11 mouse cellular contexts compared by ENCODE assay signal in genomic region chr4:13093234-13093899, GRCm38 (mm10).
DNase-seq lines count a peak whose midpoint lies in the region; ATAC-seq and TF ChIP-seq lines count a peak whose summit lies in the region.
"Had no signal": no experiment of that assay in that cellular context is flagged by ENCODE, and none has a peak within 500 bp of the region (broad histone marks: within the 10 kb centered on the region; RNA-seq: fewer than 3 reads in every experiment).

No protein-coding gene starts in this region.

- DNase-seq in hindbrain, embryonic 10.5 days (ENCODE audit: low spot score) = peak; percentile 66
- no peak for DNase-seq in hindbrain, postnatal 0 days (ENCODE audit: low spot score)
- peak; percentile 7 for DNase-seq in ZHBTc4 (ENCODE audit: low read depth, low spot score)
- DNase-seq in embryonic facial prominence, embryonic 14.5 days (ENCODE audit: low spot score) = peak; percentile 85
- peak; percentile 78 for DNase-seq in mesoderm, embryonic 11.5 days (ENCODE audit: low read depth, low spot score)
- DNase-seq in left cerebral cortex, postnatal 10 days (ENCODE audit: extremely low spot score in 1 of 2, low spot score in 2 of 2) = no peak
- no peak for DNase-seq in kidney, adult 8-10 months
- DNase-seq in spleen, adult 12 weeks (ENCODE audit: low spot score) = no peak
- DNase-seq: cerebellum, postnatal 25 days; kidney, postnatal 4 days had no signal

- H3K27ac ChIP-seq in hindbrain, embryonic 10.5 days = no peak overlapping the region
- no peak overlapping the region for H3K27ac ChIP-seq in hindbrain, postnatal 0 days
- peak overlapping the region; percentile 58 for H3K27ac ChIP-seq in embryonic facial prominence, embryonic 14.5 days (replicated peaks; ENCODE audit: low read depth, low read length)
- H3K27ac ChIP-seq: liver, embryonic 14.5 days had no signal

- no peak for TF ChIP-seq CTCF in hindbrain, postnatal 0 days (IDR thresholded peaks at IDR 0.05; ENCODE audit: low read depth)

- intact Hi-C loops in left cerebral cortex, postnatal 10 days (cut with DNase I) = no loop called here

- WGBS in hindbrain, embryonic 10.5 days = 55% methylated on average over 8 of the region's 8 CpGs
- 54% methylated on average over 8 of the region's 8 CpGs for WGBS in hindbrain, postnatal 0 days
- 21% methylated on average over 8 of the region's 8 CpGs for WGBS in embryonic facial prominence, embryonic 14.5 days

- H3K27me3 ChIP-seq in hindbrain, embryonic 10.5 days (ENCODE audit: insufficient read depth, poor library complexity, severe bottlenecking) = no peaks in the 10 kb centered on the region
- no peaks in the 10 kb centered on the region for H3K27me3 ChIP-seq in hindbrain, postnatal 0 days (ENCODE audit: insufficient read depth, low read length)
- H3K27me3 ChIP-seq in embryonic facial prominence, embryonic 14.5 days (replicated peaks; ENCODE audit: control insufficient read depth, insufficient read depth, low read length) = no peaks in the 10 kb centered on the region

- H3K9me3 ChIP-seq in hindbrain, embryonic 10.5 days = no peaks in the 10 kb centered on the region
- no peaks in the 10 kb centered on the region for H3K9me3 ChIP-seq in hindbrain, postnatal 0 days (ENCODE audit: low read length)
- no peaks in the 10 kb centered on the region for H3K9me3 ChIP-seq in embryonic facial prominence, embryonic 14.5 days (ENCODE audit: control insufficient read depth, low read length)

- H3K4me3 ChIP-seq in hindbrain, embryonic 10.5 days = no peak overlapping the region
- no peak overlapping the region for H3K4me3 ChIP-seq in hindbrain, postnatal 0 days (ENCODE audit: low read length)
- H3K4me3 ChIP-seq in embryonic facial prominence, embryonic 14.5 days (ENCODE audit: low read depth, low read length) = no peak overlapping the region

- H3K36me3 ChIP-seq in hindbrain, embryonic 10.5 days = no peaks in the 10 kb centered on the region
- no peaks in the 10 kb centered on the region for H3K36me3 ChIP-seq in hindbrain, postnatal 0 days (ENCODE audit: insufficient read depth, low read length)
- no peaks in the 10 kb centered on the region for H3K36me3 ChIP-seq in embryonic facial prominence, embryonic 14.5 days (ENCODE audit: control insufficient read depth, insufficient read depth, low read length)

- H3K4me1 ChIP-seq in hindbrain, embryonic 10.5 days (replicated peaks) = peaks cover 13% of the 10 kb centered on the region; the same call in 1 of the 2 replicates
- H3K4me1 ChIP-seq in hindbrain, postnatal 0 days (ENCODE audit: insufficient read depth, low read length) = no peaks in the 10 kb centered on the region
- H3K4me1 ChIP-seq in embryonic facial prominence, embryonic 14.5 days (ENCODE audit: control insufficient read depth, insufficient read depth, low read length) = peaks cover 15% of the 10 kb centered on the region

- H3K4me2 ChIP-seq in hindbrain, postnatal 0 days (ENCODE audit: low read depth, low read length) = no peak overlapping the region
- H3K4me2 ChIP-seq in embryonic facial prominence, embryonic 14.5 days (ENCODE audit: low read depth, low read length) = peak overlapping the region; percentile 40

- H3K9ac ChIP-seq in hindbrain, postnatal 0 days (replicated peaks; ENCODE audit: low read length) = no peak overlapping the region
- 0 out of 2 replicates have a peak overlapping the region, but pooled peaks have one; percentile 8 for H3K9ac ChIP-seq in embryonic facial prominence, embryonic 14.5 days (ENCODE audit: low read depth, low read length)
- H3K9ac ChIP-seq: liver, embryonic 14.5 days had no signal

- ATAC-seq in hindbrain, postnatal 0 days = no peak
- ATAC-seq in embryonic facial prominence, embryonic 14.5 days (ENCODE audit: low read depth) = peak; percentile 88

Comparison
In these comparisons a context has a peak if more than half of its experiments do, and no peak if none do; other contexts are left out.
1. DNase-seq: peak in hindbrain, embryonic 10.5 days (single experiment), ZHBTc4 (single experiment), embryonic facial prominence, embryonic 14.5 days (single experiment) and mesoderm, embryonic 11.5 days (single experiment); none in hindbrain, postnatal 0 days (single experiment), left cerebral cortex, postnatal 10 days (0 of 2), kidney, adult 8-10 months (0 of 2) and spleen, adult 12 weeks (single experiment).